Mouse (Mus musculus): ENCODE data around the gene Wapl. TPM values are rescaled to one million over a fixed set of nuclear protein-coding genes. Genes with fewer than 3 reads are reported as not detected.

Wapl gene
- polyA plus RNA-seq, 1 experiment from 2014 or later: 29.9 TPM

DNA sequence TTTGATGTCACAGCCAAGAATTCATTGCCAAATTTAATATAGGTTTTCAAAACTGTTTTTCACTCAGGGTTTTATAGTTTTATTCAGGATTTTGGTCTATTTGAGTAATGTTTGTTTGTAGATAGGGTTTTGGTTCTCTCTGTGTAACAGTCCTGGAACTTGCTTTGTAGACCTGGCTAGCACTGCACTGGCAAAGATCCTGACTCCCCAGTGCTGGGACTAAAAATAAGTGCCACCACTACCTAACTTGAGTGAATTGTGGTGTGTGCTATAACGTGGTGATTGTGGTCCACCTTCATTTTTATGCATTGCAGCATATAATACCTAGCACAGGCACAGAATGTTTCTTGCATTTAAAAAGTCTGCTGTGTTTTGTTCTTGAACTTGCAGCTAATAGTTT is 23.6 kb downstream of the Wapl start:
- H3K4me3 ChIP-seq: no peak overlapping the region
- no peaks in the 10 kb centered on the region for H3K9me3 ChIP-seq
- H3K9ac ChIP-seq: no peak overlapping the region
- H3K4me2 ChIP-seq: no peak overlapping the region
- H3K36me3 ChIP-seq: peaks cover 39% of the 10 kb centered on the region
- no peak overlapping the region for H3K27ac ChIP-seq
- no peaks in the 10 kb centered on the region for H3K4me1 ChIP-seq
- H3K27me3 ChIP-seq: no peaks in the 10 kb centered on the region
- WGBS: 72% methylated on average over 1 of the region's 1 CpGs
- ATAC-seq (ENCODE audit: insufficient number of reproducible peaks, insufficient read depth, low FRiP score, low TSS enrichment, low read depth): no peak

DNA sequence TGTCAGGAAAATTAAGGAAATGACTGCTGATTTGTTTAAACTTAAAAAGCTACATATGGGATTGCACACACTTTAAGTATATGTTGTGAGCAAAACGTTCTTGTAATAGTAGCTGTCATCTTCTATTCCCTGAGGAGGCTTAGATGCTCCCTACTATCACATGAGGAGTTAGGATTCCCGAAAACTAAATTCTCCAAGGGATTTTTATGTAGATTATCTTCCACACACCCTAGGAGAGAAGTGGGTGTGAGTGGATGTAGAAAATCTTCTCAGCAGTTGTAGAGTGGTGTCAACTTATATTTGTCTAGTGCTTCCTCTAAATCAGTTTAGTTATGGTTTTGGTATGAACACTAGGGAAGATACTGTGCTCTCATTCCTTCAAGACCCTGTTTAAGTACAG is 36.5 kb downstream of the Wapl start:
- Histone ChIP-seq H3K9ac (no peak overlapping the region), H3K9me3 (no peaks in the 10 kb centered on the region), H3K4me1 (no peaks in the 10 kb centered on the region), H3K4me3 (no peak overlapping the region), H3K27me3 (no peaks in the 10 kb centered on the region), H3K4me2 (no peak overlapping the region), H3K27ac (no peak overlapping the region), H3K36me3 (peaks cover 20% of the 10 kb centered on the region)
- no peak for ATAC-seq (ENCODE audit: insufficient number of reproducible peaks, insufficient read depth, low FRiP score, low TSS enrichment, low read depth)
- WGBS: 86% methylated on average over 2 of the region's 2 CpGs

DNA sequence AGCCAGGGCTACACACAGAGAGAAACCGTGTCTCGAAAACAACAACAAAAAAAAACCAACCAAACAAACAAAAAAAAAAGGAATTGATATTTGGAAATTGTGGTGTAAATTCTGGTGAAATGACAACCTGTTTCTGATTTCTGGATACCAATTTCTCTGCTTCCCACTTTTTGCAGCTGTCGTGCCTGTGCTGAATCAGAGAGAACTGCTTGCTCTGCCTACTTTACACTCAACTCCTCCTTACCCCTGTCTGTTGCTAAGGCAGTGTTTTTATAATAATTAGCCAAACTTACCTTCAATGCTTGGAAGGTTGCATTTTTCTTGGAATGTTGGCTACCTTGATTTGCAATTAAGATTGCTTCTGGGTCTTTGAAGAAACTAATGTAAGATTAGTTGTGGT is 38.3 kb downstream of the Wapl start:
- no peak for ATAC-seq (ENCODE audit: insufficient number of reproducible peaks, insufficient read depth, low FRiP score, low TSS enrichment, low read depth)
- H3K36me3 ChIP-seq: peaks cover 20% of the 10 kb centered on the region
- no peak overlapping the region for H3K27ac ChIP-seq
- no peaks in the 10 kb centered on the region for H3K27me3 ChIP-seq
- no peaks in the 10 kb centered on the region for H3K9me3 ChIP-seq
- H3K4me1 ChIP-seq: no peaks in the 10 kb centered on the region
- H3K4me2 ChIP-seq: no peak overlapping the region
- H3K4me3 ChIP-seq: no peak overlapping the region
- no peak overlapping the region for H3K9ac ChIP-seq
- WGBS: 78% methylated on average over 3 of the region's 3 CpGs

- no peak overlapping the region for H3K4me3 ChIP-seq
- no peak overlapping the region for H3K9ac ChIP-seq
- no peaks in the 10 kb centered on the region for H3K9me3 ChIP-seq
- no peaks in the 10 kb centered on the region for H3K4me1 ChIP-seq
- 89% methylated on average over 3 of the region's 3 CpGs for WGBS
- no peak overlapping the region for H3K4me2 ChIP-seq
- no peak overlapping the region for H3K27ac ChIP-seq
- ATAC-seq (ENCODE audit: insufficient number of reproducible peaks, insufficient read depth, low FRiP score, low TSS enrichment, low read depth): no peak
- H3K27me3 ChIP-seq: no peaks in the 10 kb centered on the region
- peaks cover 20% of the 10 kb centered on the region for H3K36me3 ChIP-seq
Measured at GRCm38 (mm10) chr14:34712857-34713256, 39.1 kb downstream of the Wapl start.

- ATAC-seq (ENCODE audit: insufficient number of reproducible peaks, insufficient read depth, low FRiP score, low TSS enrichment, low read depth): no peak
- H3K4me3 ChIP-seq: no peak overlapping the region
- H3K27me3 ChIP-seq: no peaks in the 10 kb centered on the region
- no peaks in the 10 kb centered on the region for H3K9me3 ChIP-seq
- H3K4me2 ChIP-seq: no peak overlapping the region
- H3K27ac ChIP-seq: no peak overlapping the region
- 91% methylated on average over 3 of the region's 3 CpGs for WGBS
- H3K4me1 ChIP-seq: no peaks in the 10 kb centered on the region
- peaks cover 7% of the 10 kb centered on the region for H3K36me3 ChIP-seq
- no peak overlapping the region for H3K9ac ChIP-seq
Measured at GRCm38 (mm10) chr14:34718150-34718549, 44.4 kb downstream of the Wapl start.

DNA sequence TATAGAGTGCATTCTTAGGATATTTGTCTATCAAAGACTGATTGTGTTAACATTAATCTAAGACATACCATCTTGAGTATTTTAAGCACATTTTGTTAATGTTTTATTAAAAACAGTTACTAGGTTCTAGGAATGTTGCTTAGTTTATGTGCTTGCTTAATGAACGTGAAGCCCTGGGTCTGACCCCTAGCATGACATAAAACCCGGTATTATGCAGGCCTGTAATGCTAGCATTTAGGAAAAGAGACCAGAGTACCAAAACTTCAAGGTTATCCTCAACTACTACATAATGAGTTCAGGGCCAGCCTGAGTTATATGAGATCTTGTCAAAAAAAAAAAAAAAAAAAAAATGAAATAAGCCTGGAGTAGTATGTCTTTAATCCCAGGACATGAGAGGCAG is 54.0 kb downstream of the Wapl start:
- WGBS: 76% methylated on average over 2 of the region's 2 CpGs
- H3K4me3 ChIP-seq: no peak overlapping the region
- no peaks in the 10 kb centered on the region for H3K9me3 ChIP-seq
- no peaks in the 10 kb centered on the region for H3K27me3 ChIP-seq
- H3K27ac ChIP-seq: no peak overlapping the region
- no peak for ATAC-seq (ENCODE audit: insufficient number of reproducible peaks, insufficient read depth, low FRiP score, low TSS enrichment, low read depth)
- peaks cover 34% of the 10 kb centered on the region for H3K36me3 ChIP-seq
- no peak overlapping the region for H3K4me2 ChIP-seq
- H3K4me1 ChIP-seq: no peaks in the 10 kb centered on the region
- H3K9ac ChIP-seq: no peak overlapping the region

GRCm38 (mm10) chr14:34735405-34735804 is 61.7 kb downstream of the Wapl start:
- H3K4me1 ChIP-seq: no peaks in the 10 kb centered on the region
- H3K27me3 ChIP-seq: no peaks in the 10 kb centered on the region
- ATAC-seq (ENCODE audit: insufficient number of reproducible peaks, insufficient read depth, low FRiP score, low TSS enrichment, low read depth): no peak
- H3K9me3 ChIP-seq: no peaks in the 10 kb centered on the region
- no peak overlapping the region for H3K27ac ChIP-seq
- WGBS: 92% methylated on average over 5 of the region's 5 CpGs
- no peak overlapping the region for H3K4me2 ChIP-seq
- no peak overlapping the region for H3K9ac ChIP-seq
- H3K4me3 ChIP-seq: no peak overlapping the region
- peaks cover 32% of the 10 kb centered on the region for H3K36me3 ChIP-seq

GRCm38 (mm10) chr14:34745401-34745800 is 71.7 kb downstream of the Wapl start:
- Histone ChIP-seq H3K4me2 (no peak overlapping the region), H3K36me3 (peaks cover 53% of the 10 kb centered on the region), H3K4me3 (no peak overlapping the region), H3K27me3 (no peaks in the 10 kb centered on the region), H3K9me3 (no peaks in the 10 kb centered on the region), H3K27ac (no peak overlapping the region), H3K9ac (no peak overlapping the region), H3K4me1 (no peaks in the 10 kb centered on the region)
- ATAC-seq (ENCODE audit: insufficient number of reproducible peaks, insufficient read depth, low FRiP score, low TSS enrichment, low read depth): no peak
- 88% methylated on average over 1 of the region's 1 CpGs for WGBS

GRCm38 (mm10) chr14:34755731-34756130 is 82.0 kb downstream of the Wapl start:
- H3K27me3 ChIP-seq: no peaks in the 10 kb centered on the region
- no peaks in the 10 kb centered on the region for H3K9me3 ChIP-seq
- no peak overlapping the region for H3K9ac ChIP-seq
- no peak overlapping the region for H3K27ac ChIP-seq
- no peak for ATAC-seq (ENCODE audit: insufficient number of reproducible peaks, insufficient read depth, low FRiP score, low TSS enrichment, low read depth)
- H3K36me3 ChIP-seq: 0 out of 2 replicates have a peak, but pooled peaks cover 4% of the 10 kb centered on the region
- no peaks in the 10 kb centered on the region for H3K4me1 ChIP-seq
- WGBS: 81% methylated on average over 3 of the region's 3 CpGs
- H3K4me3 ChIP-seq: no peak overlapping the region
- no peak overlapping the region for H3K4me2 ChIP-seq

DNA sequence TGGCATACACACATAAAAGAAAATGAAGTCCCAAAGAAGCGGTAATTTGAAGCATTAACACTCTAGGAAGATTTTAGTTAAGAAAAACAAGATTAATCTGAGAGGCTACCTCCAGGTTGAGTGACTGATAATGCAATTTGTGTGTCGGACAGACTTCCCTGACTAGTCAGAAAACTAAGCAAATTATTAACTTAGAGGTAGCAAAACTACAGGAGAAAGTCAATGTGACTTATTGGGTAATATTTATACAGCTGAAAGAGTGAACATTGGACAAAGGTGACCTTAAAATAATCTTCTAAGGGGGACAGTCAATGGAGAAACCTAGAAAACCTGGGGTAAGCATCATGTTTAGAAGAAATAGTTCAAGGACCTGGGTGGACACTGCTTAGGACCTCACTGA is 86.2 kb downstream of the Wapl start:
- Histone ChIP-seq H3K4me1 (peaks cover 18% of the 10 kb centered on the region), H3K27ac (no peak overlapping the region), H3K9me3 (no peaks in the 10 kb centered on the region), H3K4me3 (no peak overlapping the region), H3K27me3 (no peaks in the 10 kb centered on the region), H3K36me3 (no peaks in the 10 kb centered on the region), H3K9ac (no peak overlapping the region), H3K4me2 (no peak overlapping the region)
- ATAC-seq (ENCODE audit: insufficient number of reproducible peaks, insufficient read depth, low FRiP score, low TSS enrichment, low read depth): no peak
- WGBS: 67% methylated on average over 2 of the region's 2 CpGs

DNA sequence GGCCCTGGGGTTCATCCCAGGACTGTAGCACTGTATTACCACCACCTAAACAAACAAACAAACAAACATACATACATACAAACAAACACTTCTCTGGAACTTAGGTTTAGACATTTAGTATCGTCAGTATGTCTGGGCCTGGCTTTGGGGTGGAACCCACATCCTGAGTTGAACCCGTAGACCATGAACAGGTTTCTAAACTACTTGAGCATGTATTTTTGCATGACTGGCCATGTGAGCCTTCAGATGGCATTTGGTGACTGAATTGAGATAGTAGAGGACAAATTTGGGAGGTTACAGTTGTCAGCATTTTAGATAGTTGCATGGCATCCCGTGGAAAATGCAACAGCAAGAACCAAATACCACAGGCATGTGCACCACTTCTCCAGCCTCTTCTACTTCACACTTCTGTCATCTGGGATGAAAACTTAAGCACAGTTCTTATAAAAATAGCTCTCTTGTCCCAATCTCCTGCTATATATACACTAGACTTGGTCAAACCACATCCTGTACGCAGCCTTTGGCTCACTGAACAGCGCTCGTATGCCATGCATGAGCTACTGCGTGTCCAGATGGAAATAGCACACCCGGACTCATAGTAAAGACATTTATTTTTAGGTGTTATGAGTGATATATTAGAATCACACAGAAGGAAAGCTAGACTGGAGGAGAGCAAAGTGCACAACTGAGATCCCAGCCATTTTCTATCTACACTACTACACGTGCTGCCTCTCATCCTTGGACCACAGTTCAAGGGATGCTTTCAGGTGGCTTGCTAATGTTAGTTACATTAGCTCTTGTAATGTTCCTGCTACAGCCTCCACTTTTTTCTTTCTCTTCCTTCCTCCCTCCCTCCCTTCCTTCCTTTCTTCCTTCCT is 87.6 kb downstream of the Wapl start:
- Histone ChIP-seq H3K27ac (no peak overlapping the region), H3K9ac (no peak overlapping the region), H3K27me3 (no peaks in the 10 kb centered on the region), H3K4me1 (peaks cover 18% of the 10 kb centered on the region), H3K4me2 (no peak overlapping the region), H3K9me3 (no peaks in the 10 kb centered on the region), H3K36me3 (no peaks in the 10 kb centered on the region), H3K4me3 (no peak overlapping the region)
- no peak for ATAC-seq (ENCODE audit: insufficient number of reproducible peaks, insufficient read depth, low FRiP score, low TSS enrichment, low read depth)
- WGBS: 89% methylated on average over 9 of the region's 9 CpGs

DNA sequence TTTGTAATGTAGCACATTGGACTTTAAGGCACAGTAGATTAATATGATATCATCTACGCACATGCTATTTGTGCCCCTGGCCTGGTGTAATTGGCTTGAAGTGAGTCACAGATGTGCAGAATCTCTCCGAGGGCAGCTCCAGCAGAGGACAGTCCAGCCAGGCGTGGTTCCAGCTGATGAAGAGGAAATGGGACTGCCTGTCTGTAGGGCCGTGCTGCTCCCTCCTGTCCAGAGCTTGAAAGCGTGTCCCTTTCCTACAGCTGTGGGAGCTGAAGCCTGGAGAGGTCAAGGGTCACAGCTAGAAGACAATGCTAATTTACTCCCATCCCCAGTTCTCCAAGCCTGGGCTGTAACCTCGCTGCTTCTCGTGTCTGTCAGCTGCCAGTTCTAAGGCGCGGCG is 89.0 kb downstream of the Wapl start:
- H3K4me2 ChIP-seq: no peak overlapping the region
- 29% methylated on average over 10 of the region's 10 CpGs for WGBS
- H3K27ac ChIP-seq: no peak overlapping the region
- no peak overlapping the region for H3K4me3 ChIP-seq
- no peaks in the 10 kb centered on the region for H3K36me3 ChIP-seq
- no peaks in the 10 kb centered on the region for H3K27me3 ChIP-seq
- H3K4me1 ChIP-seq: peaks cover 18% of the 10 kb centered on the region
- no peaks in the 10 kb centered on the region for H3K9me3 ChIP-seq
- no peak for ATAC-seq (ENCODE audit: insufficient number of reproducible peaks, insufficient read depth, low FRiP score, low TSS enrichment, low read depth)
- no peak overlapping the region for H3K9ac ChIP-seq

All from embryonic facial prominence, embryonic 13.5 days (tissue).